Mouse (Mus musculus): ENCODE measurements around the gene Zcchc7.

- no peak for TF ChIP-seq CTCF (IDR thresholded peaks at IDR 0.05; ENCODE audit: low read depth, low read length)
- TF ChIP-seq POLR2A (IDR thresholded peaks at IDR 0.05; ENCODE audit: extremely low read depth, insufficient read depth, low read length): no peak
Measured at GRCm38 (mm10) chr4:44740471-44740870, 15.2 kb upstream of the Zcchc7 start.
